Mouse (Mus musculus) G1E (cell line): ENCODE results near the gene Sun1.

Source experiments
- CTCF ChIP-seq: IDR thresholded peaks from 2 replicates; pipeline ENCODE4 v1.5.1; 2012; ENCODE audit warnings: low read depth, low read length, inconsistent platforms, mixed read lengths
- GATA1 ChIP-seq: IDR thresholded peaks from 2 replicates; pipeline ENCODE4 v1.6.1; 2012; ENCODE audit warnings: borderline replicate concordance, low read length, inconsistent platforms, mixed read lengths
- TAL1 ChIP-seq: conservative IDR thresholded peaks from 2 replicates; pipeline ENCODE4 v1.6.1; 2012; ENCODE audit warnings: low read depth, low read length, inconsistent platforms, mixed read lengths

DNA sequence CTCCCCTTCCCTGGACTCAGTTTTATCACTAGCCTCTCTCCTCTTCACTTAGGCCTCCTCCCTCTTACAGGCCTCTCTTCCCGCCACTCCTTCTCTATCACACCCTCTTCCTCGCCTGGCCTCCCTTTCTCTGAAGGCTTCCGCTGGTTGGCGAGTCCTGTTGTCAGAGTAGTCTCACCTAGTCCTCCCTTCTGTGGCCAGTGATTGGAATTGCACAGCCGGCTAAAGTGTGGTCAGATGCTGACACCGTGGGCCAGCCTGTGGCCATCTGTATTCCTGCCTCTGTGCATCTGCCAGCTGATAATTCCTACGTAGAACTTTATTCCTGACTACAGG, 52.4 kb downstream of the Sun1 start:
- TF ChIP-seq TAL1, result no peak
- TF ChIP-seq GATA1, result no peak
- TF ChIP-seq CTCF, result no peak
